Mouse (Mus musculus) liver, embryonic 11.5 days (tissue): ENCODE data around the gene Iqck. TPM values are rescaled to one million over a fixed set of nuclear protein-coding genes. Genes with fewer than 3 reads are reported as not detected.

Source experiments
- ATAC-seq: fragments of 200-750 bp; cut with Nextera tagmentation; replicated peaks from 2 replicates; pipeline ENCODE4 v1.8.0; 2017; ENCODE audit warnings: moderate number of reproducible peaks, mild to moderate bottlenecking, moderate TSS enrichment, moderate library complexity; ENCODE audit not compliant: low FRiP score
- DNase-seq: peaks from one replicate; pipeline ENCODE4 v3.0.0-alpha.2; 2017; ENCODE audit warnings: low spot score
- H3K27ac ChIP-seq: fragments of 300-500 bp; sonication (generic); 2 replicates; pipeline ENCODE4 v1.5.1; 2014; ENCODE audit warnings: mild to moderate bottlenecking, low read depth, low read length, control low read depth
- H3K27me3 ChIP-seq: fragments of 300-500 bp; sonication (generic); replicated peaks from 2 replicates; pipeline ENCODE4 v1.6.1; 2014; ENCODE audit warnings: low read length, mixed read lengths; ENCODE audit not compliant: control insufficient read depth, insufficient read depth
- H3K36me3 ChIP-seq: fragments of 300-500 bp; sonication (generic); 2 replicates; pipeline ENCODE4 v1.6.1; 2014; ENCODE audit warnings: mild to moderate bottlenecking, low read length, moderate library complexity, mixed read lengths; ENCODE audit not compliant: control insufficient read depth, insufficient read depth
- H3K4me1 ChIP-seq: fragments of 300-500 bp; sonication (generic); replicated peaks from 2 replicates; pipeline ENCODE4 v1.6.1; 2014; ENCODE audit warnings: low read length, mixed read lengths; ENCODE audit not compliant: control insufficient read depth, insufficient read depth
- H3K4me2 ChIP-seq: fragments of 300-500 bp; sonication (generic); 2 replicates; pipeline ENCODE4 v1.6.1; 2014; ENCODE audit warnings: mild to moderate bottlenecking, control low read depth, moderate library complexity
- H3K4me3 ChIP-seq: fragments of 300-500 bp; sonication (generic); 2 replicates; pipeline ENCODE4 v1.5.1; 2014; ENCODE audit warnings: low read depth, low read length, control low read depth
- H3K9ac ChIP-seq: fragments of 300-500 bp; sonication (generic); 2 replicates; pipeline ENCODE4 v1.6.1; 2014; ENCODE audit warnings: low read depth, low read length, control low read depth
- H3K9me3 ChIP-seq: fragments of 300-500 bp; sonication (generic); 2 replicates; pipeline ENCODE4 v1.6.1; 2016; ENCODE audit warnings: low read length, inconsistent platforms, mixed read lengths; ENCODE audit not compliant: control insufficient read depth
- WGBS: fragments of 180-500 bp; shearing (Covaris S2); extraction: QIAGEN DNeasy Blood & Tissue Kit; methylation state at CpG from one replicate; pipeline ENCODE4 v1.1.7; 2014; 5-methylcytosine and 5-hydroxymethylcytosine counted together
- polyA plus RNA-seq: library from polyadenylated mRNA; unstranded; fragments of >200 nt; fragmentation: Nextera tagmentation; extraction: Ambion mirVana; gene quantifications from 2 replicates; pipeline ENCODE4 v1.2.1, GENCODE M21; 2014

The Iqck gene
- polyA plus RNA-seq, 1 experiment from 2014 or later, result 1.6 TPM

GRCm38 (mm10) chr7:118845141-118845540 is 10.4 kb upstream of the Iqck start:
- ATAC-seq (no peak), DNase-seq (no peak)
- Histone ChIP-seq H3K9ac (no peak overlapping the region), H3K27ac (no peak overlapping the region), H3K4me3 (no peak overlapping the region), H3K4me1 (peaks cover 4% of the 10 kb centered on the region), H3K4me2 (no peak overlapping the region), H3K9me3 (no peaks in the 10 kb centered on the region), H3K27me3 (no peaks in the 10 kb centered on the region), H3K36me3 (peaks cover 45% of the 10 kb centered on the region)
- 68% methylated on average over 5 of the region's 5 CpGs for whole genome bisulfite sequencing

GRCm38 (mm10) chr7:118846329-118846728 is 9.2 kb upstream of the Iqck start:
- peaks cover 50% of the 10 kb centered on the region for H3K36me3 ChIP-seq
- H3K4me1 ChIP-seq, result peaks cover 4% of the 10 kb centered on the region
- H3K27ac ChIP-seq, result no peak overlapping the region
- WGBS, result 91% methylated on average over 4 of the region's 4 CpGs
- no peak overlapping the region for H3K4me3 ChIP-seq
- H3K27me3 ChIP-seq, result no peaks in the 10 kb centered on the region
- DNase-seq (no peak), ATAC-seq (no peak)
- no peak overlapping the region for H3K4me2 ChIP-seq
- no peak overlapping the region for H3K9ac ChIP-seq
- H3K9me3 ChIP-seq, result no peaks in the 10 kb centered on the region

- Histone ChIP-seq H3K27me3 (no peaks in the 10 kb centered on the region), H3K36me3 (peaks cover 56% of the 10 kb centered on the region), H3K27ac (no peak overlapping the region), H3K9ac (no peak overlapping the region), H3K9me3 (no peaks in the 10 kb centered on the region), H3K4me2 (no peak overlapping the region), H3K4me3 (no peak overlapping the region), H3K4me1 (peaks cover 4% of the 10 kb centered on the region)
- ATAC-seq (no peak), DNase-seq (no peak)
- 78% methylated on average over 10 of the region's 10 CpGs for WGBS
Observed at GRCm38 (mm10) chr7:118848796-118849195, 6.8 kb upstream of the Iqck start.

GRCm38 (mm10) chr7:118849543-118850250 is 5.9 kb upstream of the Iqck start:
- Histone ChIP-seq H3K36me3 (peaks cover 50% of the 10 kb centered on the region), H3K9me3 (no peaks in the 10 kb centered on the region), H3K4me3 (no peak overlapping the region), H3K27ac (no peak overlapping the region), H3K9ac (no peak overlapping the region), H3K27me3 (no peaks in the 10 kb centered on the region), H3K4me1 (peaks cover 12% of the 10 kb centered on the region), H3K4me2 (no peak overlapping the region)
- 76% methylated on average over 5 of the region's 5 CpGs for WGBS
- ATAC-seq (no peak), DNase-seq (no peak)

GRCm38 (mm10) chr7:118850676-118851290 is 4.8 kb upstream of the Iqck start:
- no peak overlapping the region for H3K9ac ChIP-seq
- WGBS, result 84% methylated on average over 9 of the region's 9 CpGs
- H3K9me3 ChIP-seq, result no peaks in the 10 kb centered on the region
- H3K27me3 ChIP-seq, result no peaks in the 10 kb centered on the region
- H3K4me2 ChIP-seq, result no peak overlapping the region
- DNase-seq (no peak), ATAC-seq (no peak)
- peaks cover 12% of the 10 kb centered on the region for H3K4me1 ChIP-seq
- no peak overlapping the region for H3K27ac ChIP-seq
- H3K4me3 ChIP-seq, result no peak overlapping the region
- peaks cover 48% of the 10 kb centered on the region for H3K36me3 ChIP-seq

GRCm38 (mm10) chr7:118851571-118851970 is 4.0 kb upstream of the Iqck start:
- no peak overlapping the region for H3K4me2 ChIP-seq
- no peak for ATAC-seq

GRCm38 (mm10) chr7:118852611-118853010 is 2.9 kb upstream of the Iqck start:
- Histone ChIP-seq H3K9ac (no peak overlapping the region), H3K9me3 (no peaks in the 10 kb centered on the region), H3K4me2 (no peak overlapping the region), H3K36me3 (peaks cover 33% of the 10 kb centered on the region), H3K4me1 (peaks cover 12% of the 10 kb centered on the region), H3K4me3 (no peak overlapping the region), H3K27me3 (no peaks in the 10 kb centered on the region), H3K27ac (no peak overlapping the region)
- DNase-seq (no peak), ATAC-seq (no peak)
- WGBS, result 91% methylated on average over 4 of the region's 4 CpGs

More at GRCm38 (mm10) chr7:118851571-118851970, 4.0 kb upstream of the Iqck start:
- WGBS, result 90% methylated on average over 7 of the region's 7 CpGs
- peaks cover 42% of the 10 kb centered on the region for H3K36me3 ChIP-seq
- peaks cover 12% of the 10 kb centered on the region for H3K4me1 ChIP-seq
- no peaks in the 10 kb centered on the region for H3K27me3 ChIP-seq
- no peak overlapping the region for H3K4me3 ChIP-seq
- no peak for DNase-seq
- no peak overlapping the region for H3K9ac ChIP-seq
- no peaks in the 10 kb centered on the region for H3K9me3 ChIP-seq
- no peak overlapping the region for H3K27ac ChIP-seq

GRCm38 (mm10) chr7:118854606-118855005 is 946 bp upstream of the Iqck start:
- Histone ChIP-seq H3K9me3 (no peaks in the 10 kb centered on the region), H3K4me2 (peak overlapping the region; percentile 87), H3K27ac (no peak overlapping the region), H3K27me3 (no peaks in the 10 kb centered on the region), H3K4me3 (peak overlapping the region; percentile 87), H3K4me1 (peaks cover 12% of the 10 kb centered on the region), H3K9ac (peak overlapping the region; percentile 84), H3K36me3 (peaks cover 22% of the 10 kb centered on the region)
- ATAC-seq, result no peak
- DNase-seq, result no peak
- 13% methylated on average over 3 of the region's 3 CpGs for WGBS

- H3K9me3 ChIP-seq, result no peaks in the 10 kb centered on the region
- ATAC-seq, result peak; percentile 80
- peak within 1 kb of the TSS; percentile 87 for H3K4me2 ChIP-seq
- peak within 1 kb of the TSS; percentile 87 for H3K4me3 ChIP-seq
- H3K4me1 ChIP-seq, result peaks cover 8% of the 10 kb centered on the region
- DNase-seq, result no peak
- peaks cover 16% of the 10 kb centered on the region for H3K36me3 ChIP-seq
- no peaks in the 10 kb centered on the region for H3K27me3 ChIP-seq
- peak within 1 kb of the TSS; percentile 43; the same call in 1 of the 2 replicates for H3K27ac ChIP-seq
- H3K9ac ChIP-seq, result peak within 1 kb of the TSS; percentile 84
- WGBS, result under 1% methylated on average over 46 of the region's 46 CpGs
Observed at GRCm38 (mm10) chr7:118855877-118856304, 339 bp downstream of the Iqck start, which contains the start of gene Knop1. TSS of gene Knop1 (minus strand) at chr7:118856254.
